Mouse (Mus musculus) heart, postnatal 0 days (tissue): Measurements from ENCODE around the gene Pcbp3. TPM values are rescaled to one million over a fixed set of nuclear protein-coding genes. Genes with fewer than 3 reads are reported as not detected.

Experiments used
- ATAC-seq: fragments of 200-750 bp; cut with Nextera tagmentation; 2 replicates; pipeline ENCODE4 v1.8.0; 2017; ENCODE audit warnings: low read depth, moderate number of reproducible peaks, moderate library complexity; ENCODE audit not compliant: insufficient read depth
- DNase-seq: peaks from one replicate; pipeline ENCODE4 v3.0.0-alpha.2; 2016; ENCODE audit warnings: low spot score
- H3K27ac ChIP-seq: fragments of 300-500 bp; sonication (generic); 2 replicates; pipeline ENCODE4 v1.5.1; 2014; ENCODE audit warnings: low read depth, mild to moderate bottlenecking
- H3K27me3 ChIP-seq: fragments of 300-500 bp; sonication (generic); 2 replicates; pipeline ENCODE4 v1.6.1; 2014; ENCODE audit warnings: low read length, mixed read lengths; ENCODE audit not compliant: control insufficient read depth, insufficient read depth
- H3K36me3 ChIP-seq: fragments of 300-500 bp; sonication (generic); replicated peaks from 2 replicates; pipeline ENCODE4 v1.6.1; 2014; ENCODE audit warnings: low read length, mixed read lengths; ENCODE audit not compliant: control insufficient read depth, insufficient read depth
- H3K4me1 ChIP-seq: fragments of 300-500 bp; sonication (generic); 2 replicates; pipeline ENCODE4 v1.6.1; 2014; ENCODE audit warnings: antibody characterized with exemption; ENCODE audit not compliant: control insufficient read depth, insufficient read depth
- H3K4me2 ChIP-seq: fragments of 300-500 bp; sonication (generic); 2 replicates; pipeline ENCODE4 v1.6.1; 2014; ENCODE audit warnings: low read depth, mild to moderate bottlenecking, low read length, moderate library complexity
- H3K4me3 ChIP-seq: fragments of 300-500 bp; sonication (generic); 2 replicates; pipeline ENCODE4 v1.5.1; 2014; ENCODE audit warnings: low read depth, low read length
- H3K9ac ChIP-seq: fragments of 300-500 bp; sonication (generic); replicated peaks from 2 replicates; pipeline ENCODE4 v1.6.1; 2014; ENCODE audit warnings: low read depth, low read length, mixed read lengths
- H3K9me3 ChIP-seq: fragments of 300-500 bp; sonication (generic); replicated peaks from 2 replicates; pipeline ENCODE4 v1.6.1; 2016; ENCODE audit warnings: low read length; ENCODE audit not compliant: control insufficient read depth
- CTCF ChIP-seq: IDR thresholded peaks from 2 replicates; pipeline ENCODE4 v1.5.1; 2016; ENCODE audit warnings: antibody characterized with exemption, control low read depth, low read depth
- EP300 ChIP-seq: IDR thresholded peaks from 2 replicates; pipeline ENCODE4 v1.6.1; 2016; ENCODE audit warnings: antibody characterized with exemption, low read depth
- WGBS: fragments of 180-500 bp; shearing (Covaris S2); extraction: QIAGEN DNeasy Blood & Tissue Kit; methylation state at CpG from one replicate; pipeline ENCODE4 v1.1.7; 2014; 5-methylcytosine and 5-hydroxymethylcytosine counted together
- polyA plus RNA-seq: library from polyadenylated mRNA; unstranded; fragments of >200 nt; fragmentation: Nextera tagmentation; extraction: Ambion mirVana; gene quantifications from 2 replicates; pipeline ENCODE4 v1.2.1, GENCODE M21; 2015
- total RNA-seq: library from RNA; depleted of rRNA; stranded (reverse); fragments of >200 nt; gene quantifications from 2 replicates; pipeline ENCODE4 v1.2.3, GENCODE M21; 2014; ENCODE audit warnings: low replicate concordance

Pcbp3 gene
- total and polyA plus RNA-seq, 2 experiments from 2014 or later = 5.6 to 5.9 TPM

GRCm38 (mm10) chr10:76903099-76903498, 58.6 kb downstream of the Pcbp3 start:
- peak; percentile 19 for DNase-seq
- H3K4me3 ChIP-seq = no peak overlapping the region
- WGBS = 51% methylated on average over 3 of the region's 3 CpGs
- H3K36me3 ChIP-seq = no peaks in the 10 kb centered on the region
- no peaks in the 10 kb centered on the region for H3K4me1 ChIP-seq
- ATAC-seq = 0 out of 2 replicates have a peak, but pooled peaks have one; percentile 40
- H3K9me3 ChIP-seq = no peaks in the 10 kb centered on the region
- H3K9ac ChIP-seq = no peak overlapping the region
- no peaks in the 10 kb centered on the region for H3K27me3 ChIP-seq
- TF ChIP-seq CTCF = no peak
- no peak for TF ChIP-seq EP300
- H3K4me2 ChIP-seq = no peak overlapping the region
- H3K27ac ChIP-seq = peak overlapping the region; percentile 46

DNA sequence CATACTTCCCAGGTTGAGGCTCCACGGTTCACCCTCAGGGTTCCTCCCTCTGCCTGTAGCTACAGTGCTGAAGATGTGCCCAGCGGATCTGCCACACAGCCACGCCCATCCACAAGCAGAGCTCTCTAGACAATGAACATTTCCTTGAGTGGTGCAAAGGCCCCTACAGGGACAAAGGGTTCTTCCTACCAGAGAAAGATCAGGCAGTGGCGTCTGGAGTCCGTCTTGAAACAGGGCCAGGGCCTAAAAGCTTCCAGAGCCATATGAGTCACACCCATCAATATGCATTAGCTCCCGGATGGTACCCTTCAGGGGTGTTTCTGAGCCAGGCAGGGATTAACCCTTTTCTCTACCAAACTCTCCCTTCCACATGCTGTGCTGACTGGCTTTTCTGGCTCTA, 59.1 kb downstream of the Pcbp3 start:
- Histone ChIP-seq H3K4me1 (no peaks in the 10 kb centered on the region), H3K4me3 (no peak overlapping the region), H3K4me2 (no peak overlapping the region), H3K9ac (no peak overlapping the region), H3K36me3 (no peaks in the 10 kb centered on the region), H3K27ac (peak overlapping the region; percentile 46; the same call in 1 of the 2 replicates), H3K9me3 (no peaks in the 10 kb centered on the region), H3K27me3 (no peaks in the 10 kb centered on the region)
- DNase-seq = peak; percentile 45
- ATAC-seq = peak; percentile 72
- TF ChIP-seq EP300 (peak; percentile 41; the same call in 1 of the 2 replicates), CTCF (no peak)
- WGBS = 26% methylated on average over 6 of the region's 6 CpGs

GRCm38 (mm10) chr10:76898428-76898827, 63.3 kb downstream of the Pcbp3 start:
- H3K4me3 ChIP-seq = no peak overlapping the region
- peaks cover 4% of the 10 kb centered on the region; the same call in 1 of the 2 replicates for H3K9me3 ChIP-seq
- H3K4me1 ChIP-seq = no peaks in the 10 kb centered on the region
- 75% methylated on average over 4 of the region's 4 CpGs for WGBS
- H3K27ac ChIP-seq = no peak overlapping the region
- TF ChIP-seq CTCF (no peak), EP300 (no peak)
- H3K27me3 ChIP-seq = no peaks in the 10 kb centered on the region
- no peak overlapping the region for H3K4me2 ChIP-seq
- no peak overlapping the region for H3K9ac ChIP-seq
- DNase-seq (no peak), ATAC-seq (no peak)
- H3K36me3 ChIP-seq = no peaks in the 10 kb centered on the region

- no peaks in the 10 kb centered on the region for H3K4me1 ChIP-seq
- no peak overlapping the region for H3K27ac ChIP-seq
- ATAC-seq = no peak
- TF ChIP-seq EP300 (no peak), CTCF (no peak)
- H3K9ac ChIP-seq = no peak overlapping the region
- no peak overlapping the region for H3K4me3 ChIP-seq
- no peak overlapping the region for H3K4me2 ChIP-seq
- WGBS = 90% methylated on average over 2 of the region's 2 CpGs
- no peaks in the 10 kb centered on the region for H3K36me3 ChIP-seq
- H3K9me3 ChIP-seq = peaks cover 4% of the 10 kb centered on the region; the same call in 1 of the 2 replicates
- DNase-seq = no peak
- H3K27me3 ChIP-seq = no peaks in the 10 kb centered on the region
Measured at GRCm38 (mm10) chr10:76891456-76891855, 70.2 kb downstream of the Pcbp3 start.

DNA sequence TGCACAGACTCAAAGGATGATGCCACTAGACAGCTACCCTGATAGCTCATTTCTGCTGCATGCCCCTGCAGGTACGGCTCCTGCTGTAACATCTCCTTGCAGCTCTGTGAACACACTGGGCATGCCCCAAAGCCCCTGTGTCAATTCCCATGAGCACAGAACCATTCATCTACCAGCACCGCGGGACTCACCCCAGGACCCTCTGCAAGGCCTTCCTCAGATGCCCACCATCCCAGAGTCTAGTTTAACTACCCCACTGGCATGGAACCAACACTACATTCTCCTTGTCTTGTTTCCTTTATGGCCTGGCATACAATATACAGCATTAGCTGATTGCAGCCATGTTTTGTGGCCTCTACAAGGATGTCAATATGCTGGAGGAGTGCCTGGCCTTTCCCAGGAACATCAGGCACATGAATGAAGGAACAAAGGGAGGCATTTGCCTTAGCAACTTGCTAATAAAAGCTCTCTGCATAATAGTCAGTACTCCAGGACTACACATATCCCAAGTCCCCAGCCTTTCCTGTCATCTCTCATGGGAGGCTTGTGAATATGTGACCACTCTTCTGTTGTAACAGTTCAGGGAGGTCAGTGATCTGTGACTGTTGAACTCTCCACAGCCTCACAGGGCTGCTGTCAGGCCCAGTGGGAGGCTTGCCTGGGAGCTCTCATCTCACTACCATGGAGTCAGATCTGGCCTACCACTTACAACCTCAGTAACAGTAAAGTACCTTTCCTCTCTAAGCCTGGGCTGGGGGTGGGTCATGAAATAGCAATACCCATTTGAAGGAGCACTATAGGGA, 78.0 kb downstream of the Pcbp3 start:
- WGBS = 89% methylated on average over 3 of the region's 3 CpGs
- peak; percentile 27; the same call in 1 of the 2 replicates for ATAC-seq
- Histone ChIP-seq H3K9me3 (no peaks in the 10 kb centered on the region), H3K4me2 (no peak overlapping the region), H3K4me1 (peaks cover 8% of the 10 kb centered on the region), H3K4me3 (no peak overlapping the region), H3K27me3 (no peaks in the 10 kb centered on the region), H3K27ac (no peak overlapping the region), H3K36me3 (no peaks in the 10 kb centered on the region), H3K9ac (no peak overlapping the region)
- DNase-seq = no peak
- no peak for TF ChIP-seq EP300
- TF ChIP-seq CTCF = no peak
